Mouse (Mus musculus) liver, embryonic 14.5 days (tissue): Measurements from ENCODE around the gene D430041D05Rik.

ENCODE experiments used
- CTCF ChIP-seq: IDR thresholded peaks from 2 replicates; pipeline ENCODE4 v1.5.1; 2016; ENCODE audit warnings: antibody characterized with exemption, low read depth, control low read depth
- EP300 ChIP-seq: IDR thresholded peaks from 2 replicates; pipeline ENCODE4 v1.6.1; 2016; ENCODE audit warnings: antibody characterized with exemption, low read depth

DNA sequence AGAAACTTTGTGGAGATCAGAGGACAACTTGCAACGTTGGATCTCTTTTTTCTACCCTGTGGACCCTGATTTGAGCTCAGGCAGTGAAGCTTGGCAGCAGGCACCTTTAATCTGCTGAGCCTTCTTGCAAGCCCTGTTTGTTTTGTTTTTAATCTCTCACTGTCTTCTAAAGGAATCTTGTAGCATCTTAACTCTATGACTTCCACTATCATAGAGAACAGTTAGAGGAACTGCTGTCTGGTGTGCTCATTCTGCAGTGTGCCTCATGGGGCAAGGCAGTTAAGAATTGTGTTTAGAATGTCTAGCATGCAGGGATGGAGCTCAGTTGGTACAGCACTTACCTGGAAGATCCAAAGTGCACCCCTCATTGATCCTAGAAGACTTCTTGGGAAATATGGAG, 310.9 kb downstream of the D430041D05Rik start:
- TF ChIP-seq EP300 (peak; percentile 41), CTCF (no peak)
